Mouse (Mus musculus) C2C12 (cell line): ENCODE measurements around the gene C530008M17Rik.

ENCODE experiments used
- CTCF ChIP-seq: IDR thresholded peaks from one replicate; pipeline ENCODE4 v1.5.1; 2011; ENCODE audit not compliant: control insufficient read depth, insufficient read depth, insufficient read length
- FOSL1 ChIP-seq: IDR thresholded peaks from one replicate; pipeline ENCODE4 v1.8.0; 2011; ENCODE audit warnings: mild to moderate bottlenecking, low read length; ENCODE audit not compliant: poor library complexity, insufficient read depth, severe bottlenecking
- MAX ChIP-seq: IDR thresholded peaks from one replicate; pipeline ENCODE4 v1.6.1; 2011; ENCODE audit warnings: mild to moderate bottlenecking, control low read depth
- MYOD1 ChIP-seq: IDR thresholded peaks from one replicate; pipeline ENCODE4 v1.6.1; 2011; ENCODE audit warnings: low read depth; ENCODE audit not compliant: control insufficient read depth, insufficient read length

DNA sequence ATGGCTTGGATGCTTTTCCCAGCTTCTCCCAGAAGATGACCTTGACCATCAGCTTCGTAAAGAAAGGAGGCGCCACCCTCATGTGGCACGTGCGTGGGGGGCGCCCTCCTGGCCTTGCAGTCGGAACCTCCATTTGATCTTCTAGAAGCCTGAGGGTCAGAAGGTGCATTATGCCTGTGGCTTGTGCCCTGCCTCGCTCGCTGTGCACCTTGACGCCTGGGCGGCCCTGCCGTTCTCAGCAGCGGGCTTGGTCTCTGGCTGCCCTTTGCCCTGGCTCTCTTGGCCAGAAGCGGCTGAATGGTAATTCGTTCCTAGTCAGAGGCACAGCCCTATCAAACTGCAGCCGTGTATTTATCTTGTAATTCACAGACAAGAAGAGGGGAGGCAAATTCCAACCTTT, 165.8 kb downstream of the C530008M17Rik start:
- no peak for TF ChIP-seq MYOD1
- no peak for TF ChIP-seq FOSL1
- no peak for TF ChIP-seq CTCF
- TF ChIP-seq MAX, result no peak
